Mouse (Mus musculus) erythroblast, adult 5-6 weeks (primary cell): ENCODE data around the gene Uspl1. TPM values are rescaled to one million over a fixed set of nuclear protein-coding genes. Genes with fewer than 3 reads are reported as not detected.
"Not testable (repeated sequence)": the region's sequence is repeated elsewhere in the genome, so short reads cannot be mapped to it uniquely, and the experiment has no call there.

Source experiments
- ATAC-seq: replicated peaks from 2 replicates; pipeline ENCODE4 v1.8.0; 2016; ENCODE audit warnings: moderate number of reproducible peaks, mild to moderate bottlenecking, moderate TSS enrichment, inconsistent platforms; ENCODE audit not compliant: poor library complexity, low FRiP score, severe bottlenecking
- total RNA-seq, 2 experiments: library from RNA; stranded (forward) in 1 of 2; stranded (reverse) in 1 of 2; fragments of 150-400 nt in 1 of 2; fragments of 200-764, 138-1000 nt in 1 of 2; gene quantifications; 2 replicates each; pipeline versions ENCODE4 v1.2.3 to v1.2.4; 2015 to 2017; ENCODE audit warnings: low replicate concordance in 2 of 2

Gene Uspl1
- total RNA-seq (2015; ENCODE audit: low replicate concordance) = 5.2 and 7.5 TPM in 2 replicates
- 10.0 and 15.1 TPM in 2 replicates for total RNA-seq (2017; ENCODE audit: low replicate concordance)

GRCm38 (mm10) chr5:149184104-149184843 is at the start of gene Uspl1, which contains the start of gene Hmgb1:
TSS of gene Uspl1 (plus strand) at chr5:149184350.
TSS of gene Hmgb1 (minus strand) at chr5:149184489.
- peak; percentile 85 for ATAC-seq

GRCm38 (mm10) chr5:149134751-149135454 is 49.2 kb upstream of the Uspl1 start:
- ATAC-seq = 0 out of 2 replicates have a peak, but pooled peaks have one; percentile 26

- ATAC-seq = peak; percentile 24; the same call in 1 of the 2 replicates
These were observed 48.4 kb upstream of the Uspl1 start for GRCm38 (mm10) chr5:149135455-149136354.

- peak; percentile 91 for ATAC-seq
These were observed 47.2 kb upstream of the Uspl1 start for GRCm38 (mm10) chr5:149136933-149137365.

GRCm38 (mm10) chr5:149137447-149137846 is 46.7 kb upstream of the Uspl1 start:
- peak; percentile 46; the same call in 1 of the 2 replicates for ATAC-seq

- ATAC-seq = not testable (repeated sequence)
These were observed 46.1 kb upstream of the Uspl1 start for GRCm38 (mm10) chr5:149138087-149138486.

GRCm38 (mm10) chr5:149140336-149140735 is 43.8 kb upstream of the Uspl1 start:
- no peak for ATAC-seq

- not testable (repeated sequence) for ATAC-seq
These were observed 43.0 kb upstream of the Uspl1 start for GRCm38 (mm10) chr5:149141155-149141554.

GRCm38 (mm10) chr5:149143766-149144375 is 40.3 kb upstream of the Uspl1 start:
- ATAC-seq = no peak

- no peak for ATAC-seq
These were observed 37.5 kb upstream of the Uspl1 start for GRCm38 (mm10) chr5:149146691-149147090.

- no peak for ATAC-seq
These were observed 36.7 kb upstream of the Uspl1 start for GRCm38 (mm10) chr5:149147386-149148000.

- no peak for ATAC-seq
These were observed 33.3 kb upstream of the Uspl1 start for GRCm38 (mm10) chr5:149150882-149151281.

GRCm38 (mm10) chr5:149152063-149152773 is 31.9 kb upstream of the Uspl1 start:
- no peak for ATAC-seq

- no peak for ATAC-seq
These were observed 31.4 kb upstream of the Uspl1 start for GRCm38 (mm10) chr5:149152774-149153155.

- no peak for ATAC-seq
These were observed 27.1 kb upstream of the Uspl1 start for GRCm38 (mm10) chr5:149156886-149157563.

GRCm38 (mm10) chr5:149159021-149159420 is 25.1 kb upstream of the Uspl1 start:
- no peak for ATAC-seq

GRCm38 (mm10) chr5:149160469-149160868 is 23.7 kb upstream of the Uspl1 start:
- ATAC-seq = no peak

- ATAC-seq = no peak
These were observed 21.3 kb upstream of the Uspl1 start for GRCm38 (mm10) chr5:149162890-149163289.
